Mouse (Mus musculus) stomach, postnatal 0 days (tissue): ENCODE results near the gene Zfp385b.

Experiments used
- CTCF ChIP-seq: IDR thresholded peaks from 2 replicates; pipeline ENCODE4 v1.5.1; 2016; ENCODE audit warnings: antibody characterized with exemption, low read depth, mild to moderate bottlenecking, moderate library complexity
- EP300 ChIP-seq: optimal IDR thresholded peaks from 2 replicates; pipeline ENCODE3; 2016; ENCODE audit warnings: antibody characterized with exemption

DNA sequence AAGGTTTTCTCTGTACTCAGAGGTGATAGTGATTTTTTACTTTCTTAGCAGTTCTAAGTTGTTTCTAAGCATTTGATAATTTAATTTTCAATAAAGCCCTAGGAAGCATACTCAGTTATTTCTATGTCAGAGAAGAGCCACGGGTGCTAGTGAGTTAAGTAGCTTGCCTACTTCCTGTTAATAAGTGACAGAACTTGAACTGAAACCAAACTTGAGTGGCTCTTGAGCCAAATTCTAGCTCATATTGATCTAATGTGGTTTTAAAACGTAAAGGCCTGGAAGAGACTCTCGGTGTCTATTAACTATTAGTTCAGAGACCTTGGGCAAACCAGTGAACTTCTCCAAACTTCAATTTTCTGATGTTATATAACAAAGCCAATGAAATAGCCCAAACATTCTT, 278.6 kb downstream of the Zfp385b start:
- TF ChIP-seq CTCF: no peak
- no peak for TF ChIP-seq EP300
